ENCODE assay signal across 7 mouse cellular contexts in genomic region chr4:133074894-133075572, GRCm38 (mm10). TPM values are rescaled to one million over a fixed set of nuclear protein-coding genes. Genes with fewer than 3 reads are reported as not detected.
DNase-seq lines count a peak whose midpoint lies in the region; ATAC-seq and TF ChIP-seq lines count a peak whose summit lies in the region.

No protein-coding gene starts in this region.

- H3K4me3 ChIP-seq in heart, postnatal 0 days (ENCODE audit: low read depth, low read length): no peak overlapping the region
- no peak overlapping the region for H3K4me3 ChIP-seq in midbrain, embryonic 16.5 days (ENCODE audit: low read depth, low read length)
- no peak overlapping the region for H3K4me3 ChIP-seq in intestine, embryonic 16.5 days (ENCODE audit: low read length)

- no peaks in the 10 kb centered on the region for H3K9me3 ChIP-seq in heart, postnatal 0 days (replicated peaks; ENCODE audit: control insufficient read depth, low read length)
- H3K9me3 ChIP-seq in midbrain, embryonic 16.5 days (replicated peaks; ENCODE audit: control insufficient read depth, low read length, poor library complexity, severe bottlenecking): no peaks in the 10 kb centered on the region
- no peaks in the 10 kb centered on the region for H3K9me3 ChIP-seq in intestine, embryonic 16.5 days (ENCODE audit: control insufficient read depth, low read length)

- TF ChIP-seq EP300 in heart, postnatal 0 days (IDR thresholded peaks at IDR 0.05; ENCODE audit: low read depth): no peak

- WGBS in heart, postnatal 0 days: 35% methylated on average over 8 of the region's 8 CpGs
- WGBS in midbrain, embryonic 16.5 days: 50% methylated on average over 8 of the region's 8 CpGs
- 55% methylated on average over 8 of the region's 8 CpGs for WGBS in intestine, embryonic 16.5 days

- TF ChIP-seq CTCF in heart, postnatal 0 days (IDR thresholded peaks at IDR 0.05; ENCODE audit: low read depth): no peak

- no peak overlapping the region for H3K9ac ChIP-seq in heart, postnatal 0 days (replicated peaks; ENCODE audit: low read depth, low read length)
- H3K9ac ChIP-seq in midbrain, embryonic 16.5 days (ENCODE audit: low read depth, low read length): 0 out of 2 replicates have a peak overlapping the region, but pooled peaks have one; percentile 35
- H3K9ac ChIP-seq in intestine, embryonic 16.5 days (ENCODE audit: low read depth, low read length): no peak overlapping the region

- no peak overlapping the region for H3K4me2 ChIP-seq in heart, postnatal 0 days (ENCODE audit: low read depth, low read length)
- no peak overlapping the region for H3K4me2 ChIP-seq in midbrain, embryonic 16.5 days (ENCODE audit: low read length)
- no peak overlapping the region for H3K4me2 ChIP-seq in intestine, embryonic 16.5 days (ENCODE audit: low read depth, low read length)

- H3K4me1 ChIP-seq in heart, postnatal 0 days (ENCODE audit: control insufficient read depth, insufficient read depth): peaks cover 21% of the 10 kb centered on the region
- H3K4me1 ChIP-seq in midbrain, embryonic 16.5 days (ENCODE audit: control insufficient read depth, insufficient read depth, low read length): peaks cover 31% of the 10 kb centered on the region
- H3K4me1 ChIP-seq in intestine, embryonic 16.5 days (ENCODE audit: control insufficient read depth, insufficient read depth, low read length): peaks cover 21% of the 10 kb centered on the region

- ATAC-seq in heart, postnatal 0 days (ENCODE audit: insufficient read depth, low read depth): 0 out of 2 replicates have a peak, but pooled peaks have one; percentile 4
- 0 out of 2 replicates have a peak, but pooled peaks have one; percentile 8 for ATAC-seq in midbrain, embryonic 16.5 days
- no peak for ATAC-seq in intestine, embryonic 16.5 days

- H3K27me3 ChIP-seq in heart, postnatal 0 days (ENCODE audit: control insufficient read depth, insufficient read depth, low read length): no peaks in the 10 kb centered on the region
- no peaks in the 10 kb centered on the region for H3K27me3 ChIP-seq in midbrain, embryonic 16.5 days (ENCODE audit: control insufficient read depth, insufficient read depth, low read depth, low read length)
- no peaks in the 10 kb centered on the region for H3K27me3 ChIP-seq in intestine, embryonic 16.5 days (replicated peaks; ENCODE audit: control insufficient read depth, insufficient read depth, low read length)

- peaks cover 47% of the 10 kb centered on the region for H3K36me3 ChIP-seq in heart, postnatal 0 days (replicated peaks; ENCODE audit: control insufficient read depth, insufficient read depth, low read length)
- peaks cover 2% of the 10 kb centered on the region; the same call in 1 of the 2 replicates for H3K36me3 ChIP-seq in midbrain, embryonic 16.5 days (ENCODE audit: control insufficient read depth, insufficient read depth, low read length)
- H3K36me3 ChIP-seq in intestine, embryonic 16.5 days (ENCODE audit: control insufficient read depth, insufficient read depth, low read length): peaks cover 6% of the 10 kb centered on the region; the same call in 1 of the 2 replicates

- DNase-seq in layer of hippocampus, postnatal 14 days (ENCODE audit: low spot score in 2 of 2): peak; percentile 53 to 55
- DNase-seq in layer of hippocampus, adult 9-10 months (ENCODE audit: low spot score): no peak
- DNase-seq in cerebellum, postnatal 14 days: peak; percentile 64 to 72
- DNase-seq in heart, postnatal 0 days (ENCODE audit: low spot score): no peak
- DNase-seq in spleen, postnatal 10 days (ENCODE audit: low spot score in 2 of 2): no peak

- no peak overlapping the region for H3K27ac ChIP-seq in heart, postnatal 0 days (ENCODE audit: low read depth)
- peak overlapping the region; percentile 82 for H3K27ac ChIP-seq in midbrain, embryonic 16.5 days (ENCODE audit: low read length)
- no peak overlapping the region for H3K27ac ChIP-seq in intestine, embryonic 16.5 days (ENCODE audit: low read length)

RNA-seq across cellular contexts. Expression of gene Wasf2, which starts 55.3 kb away (rescaled TPM):
- 10 to 100 TPM; 37.4 to 45.0 TPM for total RNA-seq in layer of hippocampus, postnatal 14 days (2021)
- total RNA-seq in heart, postnatal 0 days (2014; rRNA removed; ENCODE audit: low replicate concordance): 54.5 and 119 TPM in 2 replicates
- polyA plus RNA-seq in heart, postnatal 0 days (2015; fragmentation: Nextera tagmentation; extraction: Ambion mirVana): 55.4 and 62.4 TPM in 2 replicates
- 20.1 and 27.1 TPM in 2 replicates for polyA plus RNA-seq in midbrain, embryonic 16.5 days (2015; fragmentation: Nextera tagmentation; extraction: Ambion mirVana)
- 76.9 and 81.9 TPM in 2 replicates for polyA plus RNA-seq in intestine, embryonic 16.5 days (2015; fragmentation: Nextera tagmentation; extraction: Ambion mirVana)

Comparison
In these comparisons a context has a peak if more than half of its experiments do, and no peak if none do; other contexts are left out.
1. DNase-seq: peak in layer of hippocampus, postnatal 14 days (2 of 2) and cerebellum, postnatal 14 days (2 of 2); none in layer of hippocampus, adult 9-10 months (single experiment), heart, postnatal 0 days (single experiment) and spleen, postnatal 10 days (0 of 2).